Mouse (Mus musculus) thymus, postnatal 4 days (tissue): ENCODE data around the gene Myom1.
A peak's percentile ranks its signal among the peaks of the same experiment; 100 is the strongest.

Experiments used
- DNase-seq: peaks from one replicate; pipeline ENCODE4 v3.0.0; 2021

The Myom1 gene

DNA sequence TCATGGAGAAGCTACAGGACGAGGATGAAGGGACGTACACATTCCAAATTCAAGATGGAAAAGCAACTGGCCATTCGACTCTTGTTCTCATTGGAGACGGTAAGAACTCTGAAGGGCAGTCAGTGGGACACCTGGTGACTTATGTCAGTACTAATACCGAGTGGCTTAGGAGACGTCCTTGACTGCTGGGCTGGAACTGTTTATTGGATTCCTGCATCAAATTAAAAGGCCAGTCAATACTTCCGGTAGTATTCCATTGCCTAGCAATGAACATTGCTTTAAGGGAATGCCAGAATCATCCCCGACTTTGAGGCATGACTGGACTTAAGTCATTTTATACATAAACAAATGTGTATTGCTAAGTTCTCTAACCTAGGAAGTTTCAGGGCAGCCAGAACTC, 103.8 kb downstream of the Myom1 start:
- DNase-seq, result no peak

DNA sequence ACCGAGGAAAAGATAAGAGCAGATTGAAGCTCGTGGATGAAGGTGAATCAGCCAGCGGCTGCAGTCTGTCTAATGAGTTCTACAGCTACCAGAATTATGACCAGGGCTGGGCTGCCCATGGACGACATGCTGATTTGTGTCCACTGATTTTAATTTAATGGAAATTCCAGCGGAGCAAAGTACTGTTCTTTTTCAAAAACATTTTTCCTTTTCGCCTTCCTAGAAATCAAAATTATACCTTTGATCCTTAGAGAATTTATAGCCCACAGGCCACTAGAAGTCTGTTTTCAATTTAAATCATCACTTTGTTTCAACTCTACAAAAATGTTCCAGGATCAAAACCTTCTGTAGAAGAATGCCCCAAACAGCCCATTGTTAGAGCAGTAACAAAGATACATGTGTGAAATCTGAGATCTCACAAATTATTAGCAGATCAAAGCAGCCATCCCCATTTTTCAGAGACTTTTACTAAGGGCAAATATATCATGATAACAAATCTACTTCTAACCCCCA, 108.4 kb downstream of the Myom1 start:
- no peak for DNase-seq

DNA sequence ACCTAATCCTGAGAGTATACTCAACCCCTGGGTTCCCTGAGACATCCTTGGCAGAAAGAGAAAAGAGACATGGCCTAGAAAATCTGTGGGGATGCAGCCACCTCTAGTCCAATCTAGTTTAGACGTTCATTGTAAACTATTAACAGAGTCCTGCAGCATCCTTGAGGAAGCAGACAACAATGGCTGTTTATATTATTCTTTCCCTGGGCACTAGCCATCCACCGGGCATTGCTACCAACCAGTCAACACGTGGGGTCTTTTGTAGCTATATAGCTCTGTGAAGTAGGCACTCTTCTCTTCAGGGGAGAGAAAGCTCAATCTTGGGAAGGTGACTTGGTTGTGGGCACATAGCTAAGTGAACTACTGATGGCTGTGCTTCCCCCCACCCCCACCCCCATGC, 110.3 kb downstream of the Myom1 start:
- DNase-seq, result no peak

DNA sequence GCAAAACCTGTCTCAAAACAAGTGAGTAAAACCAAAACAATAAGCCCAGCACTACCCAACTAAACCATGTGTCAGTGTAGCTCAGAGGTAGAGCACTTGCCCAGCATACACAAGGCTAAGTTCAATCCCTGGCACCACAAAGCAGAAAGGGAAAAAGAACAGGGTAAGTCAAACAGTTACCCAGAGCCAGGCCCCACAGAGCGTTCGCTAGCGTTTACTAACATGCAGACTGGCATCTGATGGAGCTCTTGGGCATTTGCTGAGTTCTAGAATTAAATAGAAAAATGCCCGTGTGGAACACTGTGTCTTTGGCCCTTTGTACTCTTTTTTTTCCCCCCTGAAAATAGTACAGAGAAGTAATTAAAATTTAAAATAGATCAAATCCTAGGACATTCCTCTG, 111.8 kb downstream of the Myom1 start:
- DNase-seq, result no peak

DNA sequence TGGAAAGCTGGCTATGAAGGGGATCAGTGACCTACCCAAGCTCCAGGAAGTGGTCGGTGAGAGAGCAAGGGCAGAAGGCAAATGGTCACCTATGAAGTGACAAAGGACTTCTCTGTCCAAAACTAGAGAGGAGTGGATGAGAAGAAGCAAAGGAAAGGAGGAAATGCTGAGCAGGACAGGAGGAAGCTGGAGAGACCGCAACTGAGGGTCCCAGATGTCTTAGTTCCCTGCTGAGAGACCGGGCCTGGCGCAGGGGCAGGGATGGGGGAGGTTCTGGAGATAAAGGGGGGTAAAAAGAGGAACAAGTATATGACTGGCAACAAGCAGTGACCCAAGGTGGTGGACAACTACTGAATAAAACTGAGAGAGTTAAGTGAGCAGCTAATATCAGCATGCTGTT, 115.5 kb downstream of the Myom1 start:
- no peak for DNase-seq

DNA sequence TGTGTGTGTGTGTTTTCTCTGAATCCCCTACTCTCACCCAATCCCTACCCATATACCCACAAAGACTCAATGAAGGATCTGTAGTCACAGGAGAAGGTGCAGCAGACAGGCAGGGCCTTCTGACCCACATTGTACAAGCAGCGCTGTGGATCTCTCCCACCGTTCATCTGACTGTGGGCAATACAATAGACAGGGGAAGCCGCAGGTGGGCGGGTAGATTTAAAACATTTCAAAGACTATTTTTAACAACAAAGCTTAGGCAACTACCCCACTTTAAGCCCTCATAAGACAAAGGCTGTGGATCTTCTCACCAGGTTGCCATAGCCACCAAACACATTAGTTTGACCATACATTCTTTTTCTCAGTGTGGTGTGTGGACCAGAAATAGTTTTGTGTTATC, 116.2 kb downstream of the Myom1 start:
- DNase-seq, result peak; percentile 57

DNA sequence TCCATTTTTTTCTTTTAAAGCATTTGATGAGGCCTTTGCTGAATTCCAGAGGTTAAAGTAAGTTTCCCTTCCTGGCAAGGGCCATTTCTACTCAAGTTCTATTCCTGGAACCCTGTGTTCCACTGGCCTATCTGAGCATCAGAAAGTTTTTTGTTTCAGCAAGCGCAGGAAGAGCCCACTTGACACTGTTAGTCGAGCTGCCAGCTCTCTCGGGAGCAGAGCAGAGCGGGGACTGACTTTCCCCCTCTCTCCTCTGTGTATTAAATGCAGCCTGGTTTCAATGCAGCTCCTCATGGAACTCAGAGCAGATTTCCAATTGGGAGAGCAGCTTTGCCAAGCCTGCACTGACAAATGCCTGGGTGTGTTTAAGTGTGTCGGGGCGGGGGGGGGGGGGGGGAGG, 118.2 kb downstream of the Myom1 start:
- no peak for DNase-seq

DNA sequence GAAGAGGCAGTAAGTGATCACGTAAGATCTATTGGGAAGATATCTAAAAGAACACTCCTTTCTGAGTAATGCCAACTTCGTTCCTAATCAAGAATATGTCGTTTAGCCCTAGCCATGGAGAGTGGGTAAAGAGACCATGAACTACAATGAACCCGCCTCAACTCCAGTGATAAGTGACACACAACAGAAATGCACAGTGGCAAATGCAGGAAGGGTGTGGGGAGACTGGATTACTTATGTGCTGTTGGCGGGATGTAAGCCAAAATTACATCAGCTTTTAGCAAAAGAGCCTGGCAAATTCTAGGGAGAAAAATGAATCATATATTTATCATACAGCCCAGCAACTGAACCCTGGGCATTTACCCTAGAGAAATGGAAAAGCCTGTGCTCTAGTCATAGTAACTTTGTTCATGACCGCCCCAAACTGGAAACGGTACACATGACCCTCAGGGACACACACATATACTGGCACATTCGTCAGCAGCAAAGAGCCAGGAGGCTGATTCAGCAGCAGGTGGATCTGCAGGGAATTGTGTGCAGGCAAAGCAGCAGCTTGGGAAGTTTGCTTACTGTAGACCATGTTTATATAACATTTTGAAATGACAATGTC, 121.7 kb downstream of the Myom1 start:
- no peak for DNase-seq

DNA sequence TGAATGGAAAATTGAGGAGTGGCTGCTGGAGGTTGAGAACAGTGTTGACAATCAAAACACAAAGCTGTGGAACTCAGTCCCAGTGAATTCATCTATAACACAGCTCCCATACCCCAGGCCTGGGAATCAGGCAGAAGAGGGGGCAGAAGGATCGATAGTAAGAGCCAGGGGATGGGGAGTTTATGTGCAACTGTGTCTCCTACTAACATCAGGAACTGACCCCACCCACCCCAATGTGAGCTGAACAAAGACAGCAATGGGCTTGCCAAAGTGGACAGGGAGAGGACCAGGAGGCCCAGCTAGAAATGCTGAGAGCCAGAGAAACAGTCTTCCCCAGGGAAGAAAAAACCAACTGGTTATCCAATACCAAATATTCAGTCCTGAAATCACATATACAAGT, 122.2 kb downstream of the Myom1 start:
- DNase-seq, result no peak

DNA sequence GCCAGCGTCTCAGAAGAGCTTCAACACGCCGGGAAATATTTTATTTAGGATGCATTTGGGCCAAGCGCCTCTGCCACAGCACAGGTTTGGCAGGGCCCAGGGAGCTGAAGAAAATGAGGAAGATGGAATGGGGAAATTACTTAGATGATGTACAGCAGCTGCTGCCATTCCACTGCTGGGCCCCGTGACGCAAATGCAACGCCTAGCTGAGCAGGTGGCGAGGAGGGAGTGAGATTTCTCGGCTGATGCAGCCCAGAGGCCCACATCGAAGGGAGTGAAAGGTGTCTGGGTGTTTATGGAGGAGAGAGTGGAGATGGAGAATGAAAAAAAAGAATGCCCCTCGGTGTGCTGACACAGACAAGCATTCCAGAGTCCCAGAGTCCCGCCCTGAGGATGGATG, 123.1 kb downstream of the Myom1 start:
- no peak for DNase-seq

DNA sequence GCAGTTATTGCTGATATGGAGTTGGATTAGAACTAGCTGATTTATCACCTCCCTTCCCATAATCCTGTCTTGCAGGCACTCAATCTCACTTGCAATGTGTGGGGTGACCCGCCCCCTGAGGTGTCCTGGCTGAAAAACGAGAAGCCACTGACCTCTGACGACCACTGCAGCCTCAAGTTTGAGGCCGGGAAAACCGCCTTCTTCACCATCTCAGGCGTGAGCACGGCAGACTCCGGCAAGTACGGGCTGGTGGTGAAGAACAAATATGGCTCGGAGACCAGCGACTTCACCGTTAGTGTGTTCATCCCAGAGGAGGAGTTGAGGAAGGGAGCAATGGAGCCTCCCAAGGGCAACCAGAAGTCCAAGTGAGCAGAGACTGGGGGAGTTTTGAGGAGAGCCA, 123.6 kb downstream of the Myom1 start:
- DNase-seq, result no peak

DNA sequence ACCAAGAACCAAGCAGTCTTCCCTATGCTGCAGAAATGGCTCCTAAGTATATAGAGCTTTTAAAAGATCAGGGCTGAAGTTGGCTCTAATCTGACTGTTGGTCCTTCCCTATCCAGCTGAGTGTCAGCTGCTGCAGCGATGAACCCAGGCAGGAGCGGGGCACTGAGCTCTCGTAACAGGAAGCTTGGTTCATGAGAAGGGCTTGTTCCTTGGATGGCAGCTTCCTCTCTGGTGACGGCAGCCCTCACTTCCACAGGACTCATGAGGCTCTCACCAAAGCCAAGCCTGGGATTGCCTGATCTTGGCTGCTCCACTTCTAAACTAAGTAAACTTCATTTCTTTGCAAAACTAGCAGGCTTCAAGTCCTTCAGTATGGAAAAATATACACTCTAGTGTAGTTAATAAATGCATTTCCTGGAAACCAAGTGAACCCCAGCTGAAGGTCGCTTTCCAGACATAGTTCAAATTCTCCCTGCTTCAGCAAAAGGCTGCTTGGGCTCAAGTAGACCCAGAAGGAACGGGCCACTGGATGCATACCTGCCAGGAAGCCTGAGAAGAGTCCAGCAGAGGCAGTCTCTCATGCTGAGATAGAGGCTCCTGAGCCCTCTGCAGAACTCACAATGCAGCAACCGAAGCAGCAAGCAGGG, 125.2 kb downstream of the Myom1 start:
- peak; percentile 32 for DNase-seq

DNA sequence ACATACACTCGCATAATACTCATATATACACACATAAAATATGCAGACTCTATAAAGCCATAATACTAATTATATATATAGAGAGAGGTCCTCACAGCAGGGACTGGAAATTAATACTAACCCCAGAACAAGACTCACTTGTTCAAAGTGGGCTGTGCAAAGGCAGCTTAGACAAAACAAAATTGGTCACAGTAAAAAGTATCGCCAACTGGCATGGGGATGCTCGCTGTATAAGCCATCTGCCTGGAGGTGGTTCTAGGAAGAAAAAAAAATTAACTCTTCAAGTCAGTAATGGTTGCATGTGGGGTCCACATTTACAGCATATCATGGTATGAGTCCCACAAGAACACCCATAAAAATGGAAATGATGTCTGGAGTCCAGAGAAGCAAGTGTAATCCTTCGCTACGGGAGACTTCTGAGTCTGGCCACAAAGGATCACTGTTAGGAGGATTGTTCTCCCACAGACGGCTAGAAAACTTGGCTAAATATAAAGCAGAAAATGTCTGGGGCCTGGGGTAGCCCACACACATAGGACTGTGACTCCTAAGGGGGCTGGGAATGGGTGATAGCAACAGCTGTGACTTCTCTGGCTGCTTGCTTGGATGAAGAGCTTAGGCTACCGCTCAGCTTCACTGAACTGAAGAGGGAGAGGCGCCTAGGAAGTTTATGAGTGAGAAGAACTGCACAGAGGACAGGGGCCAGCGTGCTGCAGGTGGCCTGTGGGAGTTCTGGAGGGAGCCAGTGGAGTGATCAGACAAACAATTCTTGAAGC, 127.2 kb downstream of the Myom1 start:
- no peak for DNase-seq

DNA sequence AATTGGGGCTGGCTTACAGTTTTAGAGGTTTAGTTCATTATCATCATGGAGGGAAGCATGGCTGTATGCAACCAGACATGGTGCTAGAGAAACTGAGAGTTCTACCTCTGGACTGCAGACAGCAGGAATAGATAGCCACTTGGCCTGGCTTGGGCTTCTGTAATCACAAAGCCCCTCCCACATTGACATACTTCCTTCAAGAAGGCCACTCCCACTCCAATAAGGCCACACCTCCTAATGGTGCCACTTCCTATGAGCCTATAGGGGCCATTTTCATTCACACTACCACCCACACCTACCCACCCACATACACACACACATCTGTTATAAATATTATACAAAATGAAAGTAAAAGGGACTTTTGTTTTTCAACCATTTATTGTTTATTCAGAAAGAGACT, 129.8 kb downstream of the Myom1 start:
- no peak for DNase-seq

DNA sequence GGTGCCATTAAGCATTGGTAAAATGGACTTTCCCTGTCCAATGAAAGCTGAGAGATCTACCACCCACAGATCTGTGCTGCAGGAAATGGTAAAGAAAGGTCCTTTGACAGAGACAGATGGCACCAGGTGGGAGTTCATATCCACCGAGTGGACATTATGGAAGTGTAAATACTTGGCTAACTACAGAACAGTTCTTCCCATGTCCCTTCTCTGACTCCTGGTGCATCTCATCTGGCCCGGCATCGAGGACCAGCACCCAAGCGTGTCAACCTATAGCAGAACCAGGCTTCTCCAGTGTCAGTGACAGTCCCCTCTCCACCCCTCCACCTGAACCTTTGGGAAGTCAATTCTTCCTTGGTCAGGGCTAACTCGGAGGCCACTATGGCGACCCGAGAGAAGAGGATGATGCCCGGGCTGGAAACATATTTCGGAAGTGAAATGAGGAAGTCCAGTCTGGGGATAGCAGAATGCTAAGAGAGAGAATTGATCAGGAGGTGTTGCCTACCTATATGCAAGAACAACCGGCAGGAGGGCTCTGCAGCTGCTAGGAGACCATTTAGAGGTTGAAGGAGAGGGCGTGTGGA, 130.5 kb downstream of the Myom1 start:
- DNase-seq, result no peak

DNA sequence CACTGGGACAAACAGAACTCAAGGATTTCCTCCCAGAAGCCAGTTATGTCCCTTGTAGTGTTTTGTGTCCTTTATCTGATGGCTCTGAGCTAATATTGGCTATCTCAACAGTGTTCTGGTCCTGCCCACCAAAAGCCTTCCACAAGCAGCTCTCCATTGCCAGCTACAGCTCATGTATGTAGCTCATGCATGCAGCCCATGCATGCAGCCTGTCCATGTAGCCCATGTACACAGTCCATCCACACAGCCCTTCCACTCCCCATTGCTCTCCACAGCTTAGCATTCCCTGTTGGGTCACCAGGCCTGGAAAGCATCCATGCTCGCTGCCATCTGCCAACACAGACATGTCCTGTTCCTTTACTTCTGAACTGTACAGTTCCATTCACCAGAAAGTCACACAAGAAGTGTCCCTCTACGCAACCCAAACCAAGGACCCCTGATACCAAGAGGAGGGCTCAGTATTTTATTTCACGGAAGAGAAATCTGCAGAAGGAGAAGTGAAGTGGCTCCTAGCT, 132.1 kb downstream of the Myom1 start:
- no peak for DNase-seq

DNA sequence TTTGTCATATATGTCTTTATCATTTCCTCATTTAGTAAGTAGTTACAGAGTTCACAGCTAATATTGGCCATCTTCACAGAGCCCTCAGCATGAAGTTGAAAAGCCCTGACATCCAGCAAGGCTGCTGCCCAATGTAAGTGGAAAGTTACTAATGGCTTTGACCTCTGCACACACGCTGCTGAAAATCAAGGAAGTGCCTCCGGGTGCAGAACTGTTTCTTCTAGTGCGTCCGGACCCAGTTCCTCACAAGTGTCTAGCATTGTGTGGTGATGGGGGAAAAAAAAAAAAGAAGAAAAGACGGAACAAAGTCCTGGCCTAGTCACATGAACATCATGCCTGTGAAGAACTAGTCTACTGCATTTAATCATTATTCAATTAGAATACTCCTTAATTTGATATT, 132.7 kb downstream of the Myom1 start:
- DNase-seq, result no peak

DNA sequence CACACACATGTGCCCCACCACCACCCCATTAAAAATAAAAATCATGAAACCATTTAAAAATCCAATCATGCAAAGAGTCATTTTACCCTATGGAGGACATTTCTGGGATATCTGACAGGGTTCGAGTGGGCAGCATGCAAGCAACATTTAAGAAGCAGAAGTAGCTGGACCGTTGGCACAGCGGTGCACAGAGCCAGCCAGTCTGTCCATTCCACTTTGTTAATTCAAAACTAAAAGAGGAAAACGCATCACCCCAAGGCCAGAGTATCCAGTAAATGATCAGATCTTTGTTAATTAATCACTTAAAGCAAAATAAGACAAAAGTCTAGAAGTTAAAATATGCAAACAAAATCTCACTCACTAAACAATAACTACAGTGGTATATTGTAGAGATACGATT, 133.4 kb downstream of the Myom1 start:
- no peak for DNase-seq

DNA sequence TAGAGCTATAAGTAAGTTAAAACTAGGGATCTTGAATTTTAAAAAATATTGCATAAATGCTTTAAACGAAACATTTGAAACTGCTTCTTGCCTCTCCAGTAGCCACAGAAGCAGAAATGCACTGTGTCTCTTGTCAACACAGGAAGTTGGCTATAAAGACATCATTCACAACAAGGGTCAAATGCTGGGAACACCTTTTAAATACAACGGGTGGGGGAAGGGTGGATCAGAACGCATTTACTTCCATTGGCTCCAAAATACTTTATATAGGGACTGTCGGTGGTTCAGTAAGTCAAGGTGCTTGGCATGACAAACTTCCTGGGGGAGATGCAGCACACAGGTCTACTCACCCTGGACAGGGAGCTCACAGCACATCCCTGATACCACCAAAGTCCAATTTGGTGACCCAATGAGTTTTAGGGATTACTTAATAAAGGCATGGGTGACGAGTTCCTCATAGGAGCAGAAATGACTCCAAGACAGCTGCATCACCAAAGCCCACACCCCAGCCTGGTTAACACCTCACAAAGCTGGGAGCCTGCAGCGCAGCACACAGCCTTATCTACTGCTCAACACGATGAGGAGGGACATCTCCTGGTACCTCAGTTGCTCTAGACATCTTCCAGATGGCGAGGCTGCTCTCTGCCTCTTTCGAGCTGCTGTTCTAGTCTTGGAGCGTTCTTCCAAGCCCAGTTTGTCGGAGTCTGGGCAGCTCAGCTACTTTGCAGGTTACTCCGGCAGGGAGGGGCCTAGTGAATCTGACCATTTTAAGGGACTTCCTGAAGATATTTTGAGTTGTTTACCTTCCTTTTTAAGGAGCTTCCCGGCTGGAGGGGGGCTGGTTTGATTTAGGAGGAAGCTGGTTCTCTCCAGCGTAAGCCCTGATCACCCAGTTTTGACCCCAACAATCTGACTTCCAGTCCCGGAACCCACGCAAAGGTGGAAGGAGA, 134.2 kb downstream of the Myom1 start:
- DNase-seq, result no peak

DNA sequence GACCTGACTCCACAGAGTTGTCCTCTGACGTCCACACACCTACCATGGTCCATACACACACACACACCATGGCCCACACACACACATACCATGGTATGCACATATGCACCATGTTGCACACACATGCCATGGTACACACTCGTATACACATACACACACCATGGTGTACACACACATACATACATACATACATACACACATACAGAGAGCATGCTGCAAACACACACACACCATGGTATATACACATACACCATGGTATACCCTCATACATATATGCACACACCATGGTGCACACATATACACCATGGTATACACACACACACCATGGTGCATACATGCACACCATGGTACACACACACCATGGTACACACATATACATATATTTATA, 134.9 kb downstream of the Myom1 start:
- DNase-seq, result no peak

DNA sequence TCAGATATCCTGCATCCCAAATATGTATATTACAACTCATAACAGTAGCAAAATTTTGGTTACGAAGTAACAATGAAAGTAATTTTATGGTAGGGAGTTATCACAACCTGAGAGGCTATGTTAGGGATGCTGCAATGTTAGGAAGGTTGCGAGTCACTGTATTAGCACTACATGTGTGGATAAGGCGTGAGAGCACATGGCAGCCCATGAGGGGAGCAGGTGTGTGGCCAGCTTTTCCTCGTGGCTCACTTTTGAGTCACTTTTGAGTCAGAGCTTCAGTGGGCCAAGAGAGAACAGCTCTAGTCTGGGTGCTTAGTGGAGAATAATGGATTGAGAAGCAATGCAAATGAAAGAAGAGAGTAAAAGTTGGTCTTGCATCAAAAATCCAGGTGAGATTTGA, 139.6 kb downstream of the Myom1 start:
- DNase-seq, result no peak

DNA sequence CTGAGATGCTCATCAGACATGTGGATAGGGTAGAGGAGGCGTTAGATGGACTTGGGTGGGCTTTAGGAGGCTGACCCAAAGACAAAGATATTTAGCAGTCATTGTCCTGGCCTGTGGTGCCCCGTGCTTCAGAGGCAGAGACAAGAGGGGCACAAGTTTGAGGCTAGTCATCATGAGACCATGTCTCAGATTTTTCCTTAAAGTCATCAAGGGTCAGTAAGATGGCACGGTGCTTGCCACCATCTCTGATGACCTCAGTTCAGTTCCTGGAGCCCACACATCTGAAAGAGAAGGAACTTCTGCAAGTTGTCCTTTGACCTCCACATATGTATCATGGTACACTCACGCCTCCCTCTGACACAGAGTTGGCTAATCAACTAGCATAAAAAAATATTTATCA, 140.7 kb downstream of the Myom1 start:
- DNase-seq, result no peak
